Mouse (Mus musculus) adrenal gland, postnatal 25 days (tissue): ENCODE results near the gene Cdcp2. TPM values are rescaled to one million over a fixed set of nuclear protein-coding genes. Genes with fewer than 3 reads are reported as not detected.

Source experiments
- DNase-seq: peaks from one replicate; pipeline ENCODE4 v3.0.0; 2021; ENCODE audit warnings: mixed read lengths
- total RNA-seq: library from RNA; stranded (reverse); gene quantifications from 2 replicates; pipeline ENCODE4 v1.2.3, GENCODE M21; 2021

Cdcp2 gene
- total RNA-seq, 1 experiment from 2014 or later: not detected

DNA sequence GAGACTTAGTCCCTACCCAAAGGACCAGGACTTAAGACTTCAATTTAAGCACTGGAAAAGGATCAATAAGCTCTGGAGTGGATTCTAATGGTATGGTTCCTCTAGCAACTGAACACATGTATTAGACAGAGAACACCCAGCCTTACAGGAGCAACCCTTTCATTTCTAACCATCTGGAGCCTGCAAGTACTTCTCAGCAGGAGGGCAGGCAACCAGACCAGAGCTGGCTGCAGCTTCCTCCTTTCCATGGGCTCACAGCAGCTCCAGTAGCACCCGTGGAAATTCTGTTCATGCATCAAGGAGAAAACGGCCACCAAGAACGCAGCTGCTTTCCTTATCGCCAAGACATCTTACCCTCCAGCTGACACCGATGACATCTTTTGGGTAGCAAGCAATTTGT lies 39.0 kb downstream of the Cdcp2 start:
- no peak for DNase-seq

- DNase-seq: no peak
Observed at GRCm38 (mm10) chr4:107136531-107136930, 39.8 kb downstream of the Cdcp2 start.

GRCm38 (mm10) chr4:107138948-107139835 lies 42.5 kb downstream of the Cdcp2 start:
- DNase-seq: no peak

- no peak for DNase-seq
Observed at GRCm38 (mm10) chr4:107139836-107140631, 43.3 kb downstream of the Cdcp2 start.

DNA sequence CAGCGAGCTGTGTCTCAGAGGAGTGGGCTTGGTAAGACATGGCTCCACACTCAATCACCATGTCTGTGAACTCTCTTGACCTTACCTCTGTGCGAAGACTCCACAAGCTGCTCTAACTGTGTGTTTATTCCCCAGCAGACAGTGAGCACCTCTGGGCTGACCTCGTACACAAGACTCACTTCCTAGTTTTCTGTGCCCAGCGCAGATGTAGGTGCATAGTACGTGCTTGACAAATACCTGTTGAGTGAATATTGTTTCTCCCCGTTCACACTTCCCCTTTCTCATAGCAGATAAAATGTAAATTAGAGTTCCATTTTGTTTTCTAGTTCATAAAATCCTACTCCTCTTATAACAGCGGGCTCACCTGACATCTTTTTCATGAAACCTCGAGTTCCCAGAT lies 46.8 kb downstream of the Cdcp2 start:
- no peak for DNase-seq

DNA sequence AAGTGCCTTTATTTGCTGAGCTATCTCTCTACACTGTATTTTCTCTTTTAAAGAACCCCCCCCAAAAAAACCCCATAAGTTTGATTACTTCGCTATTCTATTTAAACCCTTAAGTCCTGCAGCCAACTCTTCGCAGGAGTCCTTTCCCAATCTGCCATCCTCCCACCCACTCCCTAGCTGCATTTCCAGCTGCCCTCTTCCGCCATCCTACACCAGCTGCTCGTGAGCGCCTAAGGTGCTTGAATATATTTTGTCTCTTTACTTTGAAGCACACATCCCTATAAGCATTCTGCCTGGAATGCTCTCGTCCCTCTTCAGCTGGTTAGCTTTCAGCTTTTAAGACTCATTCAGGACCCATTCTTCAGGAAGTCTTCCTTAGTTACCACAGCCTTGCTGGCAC lies 54.3 kb downstream of the Cdcp2 start:
- no peak for DNase-seq

DNA sequence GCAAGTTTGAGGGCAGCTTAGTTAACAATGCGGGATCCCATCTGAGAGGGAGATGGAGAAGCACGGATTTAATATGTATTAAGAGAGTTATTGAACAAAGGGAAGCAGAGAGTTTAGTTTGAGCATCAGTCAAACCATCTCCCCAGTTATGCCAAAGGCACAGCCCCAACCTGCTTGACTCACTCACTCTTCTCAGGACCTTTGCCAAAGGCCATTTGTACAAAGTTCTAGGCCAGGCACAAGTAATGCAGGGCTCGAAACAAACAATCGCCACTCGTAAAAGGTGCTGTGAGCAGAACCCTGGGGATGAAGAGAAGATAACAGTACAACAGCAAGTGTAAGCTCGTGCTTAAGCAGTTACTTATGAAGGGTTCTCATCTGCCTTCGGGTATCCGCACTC lies 55.9 kb downstream of the Cdcp2 start:
- DNase-seq: no peak

- no peak for DNase-seq
Observed at GRCm38 (mm10) chr4:107156983-107157401, 60.3 kb downstream of the Cdcp2 start.

DNA sequence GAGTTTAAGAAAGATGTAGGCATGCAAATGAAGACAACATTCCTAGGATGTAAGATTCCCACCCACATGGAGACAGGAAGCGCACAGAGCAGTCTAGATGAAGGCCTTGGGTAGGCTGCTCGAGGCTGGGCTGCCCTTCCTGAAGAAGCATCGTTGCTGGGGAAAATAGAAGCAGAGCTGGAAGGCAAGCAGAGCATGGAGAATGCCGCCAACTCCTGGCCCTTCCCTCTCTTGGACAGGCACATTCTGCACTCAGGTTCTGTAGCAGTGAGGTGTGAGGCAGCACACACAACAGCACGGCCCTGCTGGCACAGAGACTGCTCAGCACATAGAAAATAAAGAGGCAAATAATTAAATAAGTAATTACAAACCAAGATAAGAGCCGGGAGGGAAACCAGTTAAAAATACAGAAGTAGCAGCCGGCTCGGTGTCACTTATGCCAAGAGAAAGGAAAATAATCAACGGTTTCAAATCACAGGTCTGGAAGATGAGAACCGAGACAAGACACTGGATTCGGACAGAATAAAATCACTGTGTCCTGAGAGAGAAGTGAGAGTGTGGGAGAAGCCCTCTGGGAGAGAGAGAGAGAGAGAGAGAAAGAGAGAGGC lies 62.6 kb downstream of the Cdcp2 start:
- no peak for DNase-seq

- DNase-seq: no peak
Observed at GRCm38 (mm10) chr4:107160181-107160580, 63.5 kb downstream of the Cdcp2 start.

Other genes with a start within 250 kb of the Cdcp2 start
- gene Ssbp3, start 186.2 kb upstream of the Cdcp2 start, total RNA-seq: 70.8 and 82.6 TPM in 2 replicates
- 92.2 and 107 TPM in 2 replicates for gene Mrpl37, start 30.0 kb upstream of the Cdcp2 start, total RNA-seq
- 18.7 and 29.8 TPM in 2 replicates for gene Cyb5rl, start 29.9 kb upstream of the Cdcp2 start, total RNA-seq
- gene Tmem59, start 81.5 kb downstream of the Cdcp2 start, total RNA-seq: 418 and 440 TPM in 2 replicates
- gene Tceanc2, start 82.2 kb downstream of the Cdcp2 start, total RNA-seq: 28.9 and 34.6 TPM in 2 replicates
- 0.30 TPM in 1 of 2 replicates, not detected in the other for gene Ldlrad1, start 112.3 kb downstream of the Cdcp2 start, total RNA-seq
- 36.0 and 46.9 TPM in 2 replicates for gene Lrrc42, start 156.6 kb downstream of the Cdcp2 start, total RNA-seq
- gene Hspb11, start 156.7 kb downstream of the Cdcp2 start, total RNA-seq: 18.1 and 26.8 TPM in 2 replicates
- 2.5 TPM in 1 of 2 replicates, not detected in the other for gene Dio1, start 210.3 kb downstream of the Cdcp2 start, total RNA-seq
- 85.7 and 117 TPM in 2 replicates for gene Yipf1, start 217.5 kb downstream of the Cdcp2 start, total RNA-seq